Mouse (Mus musculus) testis, postnatal 14 days (tissue): ENCODE results near the gene Ankrd24.
"Not testable (repeated sequence)": the region's sequence is repeated elsewhere in the genome, so short reads cannot be mapped to it uniquely, and the experiment has no call there.

Source experiments
- DNase-seq: peaks from one replicate; pipeline ENCODE4 v3.0.0; 2021; ENCODE audit warnings: low spot score

The Ankrd24 gene

GRCm38 (mm10) chr10:81644162-81644561 is 15.8 kb downstream of the Ankrd24 start:
- DNase-seq, result peak; percentile 2

- peak; percentile 9 for DNase-seq
These were observed 16.4 kb downstream of the Ankrd24 start for GRCm38 (mm10) chr10:81644716-81645115.

- DNase-seq, result peak; percentile 2
These were observed 17.1 kb downstream of the Ankrd24 start for GRCm38 (mm10) chr10:81645391-81645790.

- peak; percentile 9 for DNase-seq
These were observed 17.7 kb downstream of the Ankrd24 start for GRCm38 (mm10) chr10:81646015-81646555.

- DNase-seq, result peak; percentile 86
These were observed 20.7 kb downstream of the Ankrd24 start, which contains the start of gene Gm10778 for GRCm38 (mm10) chr10:81648803-81649775. Gene Gm10778 (plus strand): TSS chr10:81649059.

- DNase-seq, result no peak
These were observed 26.8 kb downstream of the Ankrd24 start for GRCm38 (mm10) chr10:81655178-81655577.

GRCm38 (mm10) chr10:81656174-81656573 is 27.8 kb downstream of the Ankrd24 start:
- DNase-seq, result no peak

GRCm38 (mm10) chr10:81687114-81687513 is 58.8 kb downstream of the Ankrd24 start:
- not testable (repeated sequence) for DNase-seq
